Mouse (Mus musculus): ENCODE results near the gene Ddx55.

The Ddx55 gene

GRCm38 (mm10) chr5:124552558-124553307, at the start of gene Ddx55:
TSS of gene Ddx55 (plus strand) at chr5:124552864.
- peak; percentile 85 for DNase-seq

- peak; percentile 93 for DNase-seq
These were observed 48.9 kb upstream of the Ddx55 start for GRCm38 (mm10) chr5:124503742-124504141.

- no peak for DNase-seq
These were observed 47.4 kb upstream of the Ddx55 start for GRCm38 (mm10) chr5:124505235-124505634.

- DNase-seq, result no peak
These were observed 45.8 kb upstream of the Ddx55 start for GRCm38 (mm10) chr5:124506731-124507359.

- DNase-seq, result no peak
These were observed 43.5 kb upstream of the Ddx55 start for GRCm38 (mm10) chr5:124509200-124509599.

- DNase-seq, result no peak
These were observed 42.9 kb upstream of the Ddx55 start for GRCm38 (mm10) chr5:124509742-124510237.

- no peak for DNase-seq
These were observed 42.1 kb upstream of the Ddx55 start for GRCm38 (mm10) chr5:124510536-124511050.

GRCm38 (mm10) chr5:124515789-124516188, 36.9 kb upstream of the Ddx55 start:
- no peak for DNase-seq

GRCm38 (mm10) chr5:124518648-124519047, 34.0 kb upstream of the Ddx55 start:
- DNase-seq, result peak; percentile 90

GRCm38 (mm10) chr5:124521588-124521987, 31.1 kb upstream of the Ddx55 start:
- no peak for DNase-seq

GRCm38 (mm10) chr5:124523032-124523431, 29.6 kb upstream of the Ddx55 start:
- no peak for DNase-seq

- no peak for DNase-seq
These were observed 27.7 kb upstream of the Ddx55 start for GRCm38 (mm10) chr5:124524943-124525342.

- no peak for DNase-seq
These were observed 24.3 kb upstream of the Ddx55 start for GRCm38 (mm10) chr5:124528351-124528750.

- no peak for DNase-seq
These were observed 23.9 kb upstream of the Ddx55 start for GRCm38 (mm10) chr5:124528791-124529190.

GRCm38 (mm10) chr5:124529191-124529651, 23.4 kb upstream of the Ddx55 start:
- no peak for DNase-seq

GRCm38 (mm10) chr5:124529697-124530096, 23.0 kb upstream of the Ddx55 start:
- no peak for DNase-seq

GRCm38 (mm10) chr5:124530655-124531582, 21.7 kb upstream of the Ddx55 start, which contains the start of gene Rilpl1:
TSS of gene Rilpl1 (minus strand) at chr5:124531391.
- peak; percentile 81 for DNase-seq

- DNase-seq, result no peak
These were observed 21.1 kb upstream of the Ddx55 start for GRCm38 (mm10) chr5:124531583-124531930.

- DNase-seq, result no peak
These were observed 20.2 kb upstream of the Ddx55 start for GRCm38 (mm10) chr5:124532451-124532850.

- DNase-seq, result no peak
These were observed 17.6 kb upstream of the Ddx55 start for GRCm38 (mm10) chr5:124535016-124535415.

- DNase-seq, result no peak
These were observed 15.9 kb upstream of the Ddx55 start for GRCm38 (mm10) chr5:124536776-124537175.

All from layer of hippocampus, adult 9-11 months (tissue).